ENCODE assay signal across 16 mouse cellular contexts in genomic region chr14:25135371-25135770, GRCm38 (mm10).
A peak's percentile ranks its signal among the peaks of the same experiment; 100 is the strongest.
DNase-seq lines count a peak whose midpoint lies in the region; ATAC-seq and TF ChIP-seq lines count a peak whose summit lies in the region.
"Had no signal": no experiment of that assay in that cellular context is flagged by ENCODE, and none has a peak within 500 bp of the region (broad histone marks: within the 10 kb centered on the region; RNA-seq: fewer than 3 reads in every experiment).

No protein-coding gene starts in this region.

- H3K4me2 ChIP-seq in forebrain, postnatal 0 days (ENCODE audit: low read depth): no peak overlapping the region
- H3K4me2 ChIP-seq: heart, embryonic 11.5 days; limb, embryonic 13.5 days had no signal

- intact Hi-C loops in left cerebral cortex, postnatal 25 days (cut with DNase I): no loop called here
- intact Hi-C loops in left cerebral cortex, postnatal 4 days (cut with DNase I): no loop called here
- intact Hi-C loops in heart, postnatal 36 days (cut with DNase I): no loop called here

- no peaks in the 10 kb centered on the region for H3K36me3 ChIP-seq in forebrain, postnatal 0 days (ENCODE audit: insufficient read depth)
- H3K36me3 ChIP-seq: limb, embryonic 13.5 days had no signal

- 28% methylated on average over 3 of the region's 3 CpGs for WGBS in forebrain, postnatal 0 days

- ATAC-seq in frontal cortex, adult (ENCODE audit: low TSS enrichment): peak; percentile 51
- peak; percentile 87 for ATAC-seq in forebrain, postnatal 0 days
- ATAC-seq: liver, postnatal 0 days had no signal

- no peak overlapping the region for H3K9ac ChIP-seq in forebrain, postnatal 0 days
- H3K9ac ChIP-seq: limb, embryonic 13.5 days; liver, postnatal 0 days had no signal

- H3K9me3 ChIP-seq in forebrain, postnatal 0 days (ENCODE audit: low read length): no peaks in the 10 kb centered on the region

- no peak for DNase-seq in frontal cortex, postnatal 14 days (ENCODE audit: low spot score in 2 of 2)
- peak; percentile 34 to 43 for DNase-seq in left cerebral cortex, postnatal 25 days (ENCODE audit: low spot score in 2 of 2)
- no peak for DNase-seq in left cerebral cortex, postnatal 4 days
- peak; percentile 71 for DNase-seq in brain, adult 2 months (ENCODE audit: low read depth, low spot score)
- DNase-seq in forebrain, postnatal 0 days: peak; percentile 70
- no peak for DNase-seq in heart, postnatal 36 days
- DNase-seq in retina, postnatal 1 day: no peak
- DNase-seq: cerebellum, adult 8-10 months; embryo, embryonic 11 days; gastrocnemius, postnatal 25 days; kidney, adult 9 months; liver, postnatal 0 days; thymus, postnatal 4 days had no signal

- H3K4me1 ChIP-seq in forebrain, postnatal 0 days (ENCODE audit: insufficient read depth): peaks cover 14% of the 10 kb centered on the region; the same call in 1 of the 2 replicates

- no peak overlapping the region for H3K4me3 ChIP-seq in forebrain, postnatal 0 days (ENCODE audit: low read depth, low read length)
- H3K4me3 ChIP-seq: limb, embryonic 13.5 days had no signal

- no peak for TF ChIP-seq CTCF in forebrain, postnatal 0 days (IDR thresholded peaks at IDR 0.05; ENCODE audit: low read depth)

- H3K27ac ChIP-seq in forebrain, postnatal 0 days (ENCODE audit: low read depth, low read length): 0 out of 2 replicates have a peak overlapping the region, but pooled peaks have one; percentile 40
- H3K27ac ChIP-seq: limb, embryonic 13.5 days had no signal

- no peaks in the 10 kb centered on the region for H3K27me3 ChIP-seq in forebrain, postnatal 0 days (ENCODE audit: insufficient read depth, low read length)
- H3K27me3 ChIP-seq: limb, embryonic 13.5 days had no signal

Comparison
In these comparisons a context has a peak if more than half of its experiments do, and no peak if none do; other contexts are left out.
1. DNase-seq: peak in left cerebral cortex, postnatal 25 days (2 of 2), brain, adult 2 months (single experiment) and forebrain, postnatal 0 days (single experiment); none in frontal cortex, postnatal 14 days (0 of 2), left cerebral cortex, postnatal 4 days (single experiment), heart, postnatal 36 days (0 of 2) and retina, postnatal 1 day (single experiment).